Mouse (Mus musculus): Measurements from ENCODE around the gene Cbx3. TPM values are rescaled to one million over a fixed set of nuclear protein-coding genes. Genes with fewer than 3 reads are reported as not detected.
A peak's percentile ranks its signal among the peaks of the same experiment; 100 is the strongest.

Gene Cbx3
- polyA plus RNA-seq, 1 experiment from 2014 or later: 340 TPM

- ATAC-seq (ENCODE audit: insufficient number of reproducible peaks, insufficient read depth, low FRiP score, low read depth): no peak
- Histone ChIP-seq H3K27me3 (ENCODE audit: control insufficient read depth, insufficient read depth, low read length) (no peaks in the 10 kb centered on the region), H3K4me3 (ENCODE audit: control insufficient read depth in 1 of 2, insufficient read depth in 1 of 2, low read depth in 1 of 2, low read length in 2 of 2) (no peak overlapping the region), H3K36me3 (ENCODE audit: control insufficient read depth, insufficient read depth, low read length) (no peaks in the 10 kb centered on the region), H3K9ac (ENCODE audit: low read length) (no peak overlapping the region), H3K4me2 (ENCODE audit: low read length) (no peak overlapping the region), H3K27ac (replicated peaks in 1 of 2; ENCODE audit: control insufficient read depth in 1 of 2, insufficient read depth in 1 of 2, low read depth in 2 of 2, low read length in 2 of 2) (peak overlapping the region; percentile 87 to 88; a peak in 3 of 4 replicates), H3K4me1 (ENCODE audit: control insufficient read depth in 2 of 2, insufficient read depth in 2 of 2, low read length in 2 of 2) (peaks cover 26 to 28% of the 10 kb centered on the region in 2 experiments), H3K9me3 (ENCODE audit: control insufficient read depth, low read length) (no peaks in the 10 kb centered on the region)
- 77% methylated on average over 9 of the region's 9 CpGs for WGBS
These were observed 31.3 kb upstream of the Cbx3 start for GRCm38 (mm10) chr6:51438826-51439330.

DNA sequence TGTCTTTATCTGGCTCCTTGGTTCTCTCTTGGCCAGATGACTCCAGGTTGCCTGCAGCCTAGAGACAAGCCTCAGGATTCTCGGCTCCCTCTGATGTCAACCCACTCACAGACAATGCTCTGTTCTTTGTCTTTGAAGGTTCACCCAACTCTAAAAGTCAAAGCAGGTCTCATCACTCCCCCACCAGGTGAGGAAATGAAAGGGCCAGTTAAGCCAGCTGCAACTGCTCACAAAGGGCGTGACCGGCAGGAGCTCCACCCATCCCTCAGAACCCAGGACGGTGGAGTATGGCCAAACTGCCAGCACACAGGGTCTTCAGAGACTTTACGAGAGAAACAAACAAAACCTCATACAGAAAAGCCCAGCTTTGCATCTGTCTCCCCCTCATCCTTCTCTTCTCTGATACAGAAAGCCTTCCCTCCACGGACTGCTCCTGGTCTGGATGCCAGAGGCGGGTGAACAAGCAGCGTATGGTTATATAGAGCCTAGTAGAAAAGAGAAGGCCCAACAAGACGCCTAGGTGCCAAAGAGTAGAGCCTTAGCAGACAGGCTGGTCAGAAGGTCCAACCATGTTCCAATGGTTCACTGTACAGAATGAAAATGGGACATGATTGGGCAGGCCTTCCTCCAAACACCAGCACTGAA, 27.8 kb upstream of the Cbx3 start:
- Histone ChIP-seq H3K27ac (replicated peaks in 1 of 2; ENCODE audit: control insufficient read depth in 1 of 2, insufficient read depth in 1 of 2, low read depth in 2 of 2, low read length in 2 of 2) (no peak overlapping the region), H3K36me3 (ENCODE audit: control insufficient read depth, insufficient read depth, low read length) (no peaks in the 10 kb centered on the region), H3K27me3 (ENCODE audit: control insufficient read depth, insufficient read depth, low read length) (no peaks in the 10 kb centered on the region), H3K9me3 (ENCODE audit: control insufficient read depth, low read length) (no peaks in the 10 kb centered on the region), H3K9ac (ENCODE audit: low read length) (no peak overlapping the region), H3K4me3 (ENCODE audit: control insufficient read depth in 1 of 2, insufficient read depth in 1 of 2, low read depth in 1 of 2, low read length in 2 of 2) (no peak overlapping the region), H3K4me1 (ENCODE audit: control insufficient read depth in 2 of 2, insufficient read depth in 2 of 2, low read length in 2 of 2) (peaks cover 20 to 21% of the 10 kb centered on the region in 2 experiments), H3K4me2 (ENCODE audit: low read length) (no peak overlapping the region)
- WGBS: 52% methylated on average over 9 of the region's 9 CpGs
- no peak for ATAC-seq (ENCODE audit: insufficient number of reproducible peaks, insufficient read depth, low FRiP score, low read depth)

DNA sequence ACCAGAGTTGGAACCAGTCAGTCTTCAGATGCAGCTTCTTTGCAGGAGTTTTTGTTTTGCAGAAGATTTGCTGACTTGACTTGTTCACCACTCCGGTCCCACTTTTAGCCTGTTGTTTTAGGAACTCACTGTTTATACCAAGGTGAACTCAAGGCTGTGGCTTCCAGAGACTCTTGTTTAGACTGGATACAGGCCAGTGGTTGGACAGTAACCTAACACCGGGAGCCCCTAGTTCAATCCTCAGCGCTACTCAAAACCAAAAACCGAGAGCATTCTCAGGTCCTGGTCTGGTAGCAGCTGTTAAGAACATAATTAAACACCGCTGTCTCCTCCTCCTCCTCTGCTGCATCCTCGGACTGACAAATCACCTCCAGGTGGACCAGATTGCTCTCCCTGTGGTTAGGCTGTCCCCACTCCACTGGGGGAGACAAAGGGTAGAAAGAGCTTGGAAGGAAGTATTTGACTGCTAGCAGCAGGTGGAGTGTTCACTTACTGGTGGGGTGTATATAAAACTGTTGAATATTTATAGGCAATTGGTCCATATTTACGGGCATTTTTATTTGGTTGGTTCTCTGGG, 17.1 kb upstream of the Cbx3 start:
- Histone ChIP-seq H3K36me3 (ENCODE audit: control insufficient read depth, insufficient read depth, low read length) (peaks cover 8% of the 10 kb centered on the region), H3K4me1 (ENCODE audit: control insufficient read depth in 2 of 2, insufficient read depth in 2 of 2, low read length in 2 of 2) (no peaks in the 10 kb centered on the region), H3K27ac (replicated peaks in 1 of 2; ENCODE audit: control insufficient read depth in 1 of 2, insufficient read depth in 1 of 2, low read depth in 2 of 2, low read length in 2 of 2) (no peak overlapping the region), H3K9me3 (ENCODE audit: control insufficient read depth, low read length) (no peaks in the 10 kb centered on the region), H3K4me2 (ENCODE audit: low read length) (no peak overlapping the region), H3K9ac (ENCODE audit: low read length) (no peak overlapping the region), H3K4me3 (ENCODE audit: control insufficient read depth in 1 of 2, insufficient read depth in 1 of 2, low read depth in 1 of 2, low read length in 2 of 2) (no peak overlapping the region), H3K27me3 (ENCODE audit: control insufficient read depth, insufficient read depth, low read length) (no peaks in the 10 kb centered on the region)
- WGBS: 78% methylated on average over 7 of the region's 7 CpGs
- ATAC-seq (ENCODE audit: insufficient number of reproducible peaks, insufficient read depth, low FRiP score, low read depth): no peak

GRCm38 (mm10) chr6:51454949-51455348, 15.2 kb upstream of the Cbx3 start:
- Histone ChIP-seq H3K9me3 (ENCODE audit: control insufficient read depth, low read length) (no peaks in the 10 kb centered on the region), H3K4me1 (ENCODE audit: control insufficient read depth in 2 of 2, insufficient read depth in 2 of 2, low read length in 2 of 2) (no peaks in the 10 kb centered on the region), H3K9ac (ENCODE audit: low read length) (no peak overlapping the region), H3K4me3 (ENCODE audit: control insufficient read depth in 1 of 2, insufficient read depth in 1 of 2, low read depth in 1 of 2, low read length in 2 of 2) (no peak overlapping the region), H3K27ac (replicated peaks in 1 of 2; ENCODE audit: control insufficient read depth in 1 of 2, insufficient read depth in 1 of 2, low read depth in 2 of 2, low read length in 2 of 2) (no peak overlapping the region), H3K4me2 (ENCODE audit: low read length) (no peak overlapping the region), H3K27me3 (ENCODE audit: control insufficient read depth, insufficient read depth, low read length) (no peaks in the 10 kb centered on the region), H3K36me3 (ENCODE audit: control insufficient read depth, insufficient read depth, low read length) (peaks cover 25% of the 10 kb centered on the region)
- 34% methylated on average over 3 of the region's 3 CpGs for WGBS
- ATAC-seq (ENCODE audit: insufficient number of reproducible peaks, insufficient read depth, low FRiP score, low read depth): no peak

- Histone ChIP-seq H3K4me1 (ENCODE audit: control insufficient read depth in 2 of 2, insufficient read depth in 2 of 2, low read length in 2 of 2) (no peaks in the 10 kb centered on the region), H3K4me3 (ENCODE audit: control insufficient read depth in 1 of 2, insufficient read depth in 1 of 2, low read depth in 1 of 2, low read length in 2 of 2) (no peak overlapping the region), H3K9ac (ENCODE audit: low read length) (no peak overlapping the region), H3K9me3 (ENCODE audit: control insufficient read depth, low read length) (no peaks in the 10 kb centered on the region), H3K27me3 (ENCODE audit: control insufficient read depth, insufficient read depth, low read length) (no peaks in the 10 kb centered on the region), H3K27ac (replicated peaks in 1 of 2; ENCODE audit: control insufficient read depth in 1 of 2, insufficient read depth in 1 of 2, low read depth in 2 of 2, low read length in 2 of 2) (no peak overlapping the region), H3K4me2 (ENCODE audit: low read length) (no peak overlapping the region), H3K36me3 (ENCODE audit: control insufficient read depth, insufficient read depth, low read length) (peaks cover 36% of the 10 kb centered on the region)
- no peak for ATAC-seq (ENCODE audit: insufficient number of reproducible peaks, insufficient read depth, low FRiP score, low read depth)
- WGBS: 85% methylated on average over 1 of the region's 1 CpGs
These were observed 14.0 kb upstream of the Cbx3 start for GRCm38 (mm10) chr6:51456198-51456597.

DNA sequence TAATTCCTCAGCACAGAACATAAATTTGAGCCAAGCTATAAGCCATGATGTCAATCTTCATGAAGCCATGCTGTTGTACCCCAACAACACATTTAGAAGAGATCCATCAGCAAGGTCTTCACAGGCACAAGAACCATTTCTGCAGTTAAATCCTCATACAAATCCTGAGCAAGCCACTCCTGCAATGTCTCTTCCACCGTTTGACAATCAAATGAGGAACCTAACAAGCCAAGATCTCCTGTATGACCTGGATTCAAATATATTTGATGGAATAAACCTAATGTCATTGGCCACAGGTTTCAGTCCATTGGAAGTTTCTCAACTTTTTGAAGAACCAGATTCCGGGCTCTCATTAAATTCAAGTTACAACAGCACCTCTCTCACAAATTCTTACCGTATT, 12.9 kb upstream of the Cbx3 start:
- no peak overlapping the region for H3K4me3 ChIP-seq (ENCODE audit: control insufficient read depth in 1 of 2, insufficient read depth in 1 of 2, low read depth in 1 of 2, low read length in 2 of 2)
- H3K36me3 ChIP-seq (ENCODE audit: control insufficient read depth, insufficient read depth, low read length): peaks cover 47% of the 10 kb centered on the region
- no peak for ATAC-seq (ENCODE audit: insufficient number of reproducible peaks, insufficient read depth, low FRiP score, low read depth)
- no peaks in the 10 kb centered on the region for H3K27me3 ChIP-seq (ENCODE audit: control insufficient read depth, insufficient read depth, low read length)
- 75% methylated on average over 3 of the region's 3 CpGs for WGBS
- no peak overlapping the region for H3K4me2 ChIP-seq (ENCODE audit: low read length)
- no peak overlapping the region for H3K9ac ChIP-seq (ENCODE audit: low read length)
- no peak overlapping the region for H3K27ac ChIP-seq (replicated peaks in 1 of 2; ENCODE audit: control insufficient read depth in 1 of 2, insufficient read depth in 1 of 2, low read depth in 2 of 2, low read length in 2 of 2)
- H3K4me1 ChIP-seq (ENCODE audit: control insufficient read depth in 2 of 2, insufficient read depth in 2 of 2, low read length in 2 of 2): no peaks in the 10 kb centered on the region
- H3K9me3 ChIP-seq (ENCODE audit: control insufficient read depth, low read length): no peaks in the 10 kb centered on the region

DNA sequence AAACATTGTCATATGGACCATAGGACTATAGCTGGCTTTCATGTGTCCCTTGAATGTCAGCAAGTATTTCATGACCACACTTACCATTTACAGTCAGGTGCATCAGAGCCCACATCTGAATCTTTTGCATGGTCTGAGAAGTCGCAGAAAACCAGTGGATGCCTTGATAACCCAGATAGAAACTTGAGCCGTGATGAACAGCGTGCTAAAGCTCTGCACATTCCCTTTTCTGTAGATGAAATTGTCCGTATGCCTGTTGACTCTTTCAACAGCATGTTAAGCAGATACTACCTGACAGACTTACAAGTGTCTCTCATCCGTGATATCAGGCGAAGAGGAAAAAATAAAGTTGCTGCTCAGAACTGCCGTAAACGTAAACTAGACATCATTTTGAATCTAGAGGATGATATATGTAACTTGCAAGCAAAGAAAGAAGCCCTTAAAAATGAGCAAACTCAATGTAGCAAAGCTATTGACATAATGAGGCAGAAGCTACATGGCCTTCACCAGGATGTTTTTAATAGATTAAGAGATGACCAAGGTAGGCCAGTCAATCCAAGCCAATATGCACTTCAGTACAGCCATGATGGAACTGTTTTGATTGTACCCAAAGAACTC, 12.3 kb upstream of the Cbx3 start:
- H3K4me3 ChIP-seq (ENCODE audit: control insufficient read depth in 1 of 2, insufficient read depth in 1 of 2, low read depth in 1 of 2, low read length in 2 of 2): no peak overlapping the region
- H3K4me2 ChIP-seq (ENCODE audit: low read length): no peak overlapping the region
- no peaks in the 10 kb centered on the region for H3K4me1 ChIP-seq (ENCODE audit: control insufficient read depth in 2 of 2, insufficient read depth in 2 of 2, low read length in 2 of 2)
- ATAC-seq (ENCODE audit: insufficient number of reproducible peaks, insufficient read depth, low FRiP score, low read depth): no peak
- no peak overlapping the region for H3K9ac ChIP-seq (ENCODE audit: low read length)
- H3K27me3 ChIP-seq (ENCODE audit: control insufficient read depth, insufficient read depth, low read length): no peaks in the 10 kb centered on the region
- H3K9me3 ChIP-seq (ENCODE audit: control insufficient read depth, low read length): no peaks in the 10 kb centered on the region
- H3K27ac ChIP-seq (replicated peaks in 1 of 2; ENCODE audit: control insufficient read depth in 1 of 2, insufficient read depth in 1 of 2, low read depth in 2 of 2, low read length in 2 of 2): no peak overlapping the region; a peak in 1 of 4 replicates
- H3K36me3 ChIP-seq (ENCODE audit: control insufficient read depth, insufficient read depth, low read length): peaks cover 50% of the 10 kb centered on the region
- 66% methylated on average over 8 of the region's 8 CpGs for WGBS

All from heart, embryonic 14.5 days (tissue).